Mouse (Mus musculus) cerebellum, adult 2 months (tissue): ENCODE data around the gene Pth1r. TPM values are rescaled to one million over a fixed set of nuclear protein-coding genes. Genes with fewer than 3 reads are reported as not detected.

ENCODE experiments used
- DNase-seq, 2 experiments: peaks; one replicate each; pipeline ENCODE4 v3.0.0; 2021
- H3K27ac ChIP-seq: fragments of 200-500 bp; 2 replicates; pipeline ENCODE4 v1.5.1; 2012; ENCODE audit warnings: low read length, control low read depth, inconsistent platforms; ENCODE audit not compliant: insufficient read depth
- H3K27me3 ChIP-seq: fragments of 200-500 bp; 2 replicates; pipeline ENCODE4 v1.6.1; 2012; ENCODE audit warnings: inconsistent platforms, mild to moderate bottlenecking, low read length, moderate library complexity; ENCODE audit not compliant: control insufficient read depth, insufficient read depth
- H3K4me1 ChIP-seq: fragments of 200-500 bp; 2 replicates; pipeline ENCODE4 v1.6.1; 2011; ENCODE audit warnings: low read length; ENCODE audit not compliant: control insufficient read depth, insufficient read depth
- H3K4me3 ChIP-seq: fragments of 200-500 bp; replicated peaks from 2 replicates; pipeline ENCODE3; 2011; ENCODE audit warnings: mild to moderate bottlenecking, low read depth, low read length, control low read depth; ENCODE audit not compliant: insufficient read depth
- CTCF ChIP-seq: fragments of 200-500 bp; IDR thresholded peaks from 2 replicates; pipeline ENCODE4 v1.5.1; 2011; ENCODE audit warnings: low read depth, mild to moderate bottlenecking, control low read depth, low read length, moderate library complexity, borderline replicate concordance; ENCODE audit not compliant: insufficient read depth
- POLR2A ChIP-seq: fragments of 200-500 bp; IDR thresholded peaks from 2 replicates; pipeline ENCODE4 v1.6.1; 2011; ENCODE audit warnings: low read length, control low read depth, borderline replicate concordance; ENCODE audit not compliant: insufficient read depth
- WGBS: fragments of 180-500 bp; shearing (Covaris S2); methylation state at CpG from one replicate; pipeline ENCODE4 v1.1.7; 2018; 5-methylcytosine and 5-hydroxymethylcytosine counted together
- polyA plus RNA-seq: library from polyadenylated mRNA; depleted of rRNA; stranded (reverse); fragments of >200 nt; gene quantifications from 2 replicates; pipeline ENCODE4 v1.2.3, GENCODE M21; 2012

Pth1r gene
- polyA plus RNA-seq, 1 experiment = 12.9 TPM

GRCm38 (mm10) chr9:110696427-110696826 is 50.5 kb downstream of the Pth1r start:
- no peaks in the 10 kb centered on the region for H3K27me3 ChIP-seq
- no peak overlapping the region for H3K27ac ChIP-seq
- TF ChIP-seq CTCF = no peak
- TF ChIP-seq POLR2A = no peak
- 77% methylated on average over 5 of the region's 5 CpGs for WGBS
- no peak overlapping the region for H3K4me3 ChIP-seq
- no peak for DNase-seq
- peaks cover 18% of the 10 kb centered on the region for H3K4me1 ChIP-seq

- no peak overlapping the region for H3K4me3 ChIP-seq
- no peak overlapping the region for H3K27ac ChIP-seq
- TF ChIP-seq CTCF = no peak
- no peak for TF ChIP-seq POLR2A
- H3K27me3 ChIP-seq = no peaks in the 10 kb centered on the region
- DNase-seq = no peak
- WGBS = 83% methylated on average over 4 of the region's 4 CpGs
- H3K4me1 ChIP-seq = peaks cover 18% of the 10 kb centered on the region
Observed at GRCm38 (mm10) chr9:110695165-110695755, 51.7 kb downstream of the Pth1r start.

GRCm38 (mm10) chr9:110689261-110689779 is 57.6 kb downstream of the Pth1r start:
- Histone ChIP-seq H3K27me3 (no peaks in the 10 kb centered on the region), H3K27ac (no peak overlapping the region), H3K4me3 (no peak overlapping the region), H3K4me1 (peaks cover 45% of the 10 kb centered on the region)
- peak in 1 of 2 experiments; percentile 47 for DNase-seq
- WGBS = 18% methylated on average over 8 of the region's 8 CpGs
- TF ChIP-seq POLR2A (no peak), CTCF (no peak)

- TF ChIP-seq POLR2A = no peak
- no peak for TF ChIP-seq CTCF
- peaks cover 60% of the 10 kb centered on the region for H3K4me1 ChIP-seq
Observed at GRCm38 (mm10) chr9:110687846-110688245, 59.1 kb downstream of the Pth1r start.

GRCm38 (mm10) chr9:110687061-110687460 is 59.9 kb downstream of the Pth1r start:
- peak; percentile 50 to 55 for DNase-seq
- WGBS = 58% methylated on average over 5 of the region's 5 CpGs
- Histone ChIP-seq H3K4me1 (peaks cover 67% of the 10 kb centered on the region), H3K27ac (0 out of 2 replicates have a peak overlapping the region, but pooled peaks have one; percentile 37), H3K4me3 (no peak overlapping the region), H3K27me3 (no peaks in the 10 kb centered on the region)
- peak; percentile 38; the same call in 1 of the 2 replicates for TF ChIP-seq CTCF
- no peak for TF ChIP-seq POLR2A

More at GRCm38 (mm10) chr9:110687846-110688245, 59.1 kb downstream of the Pth1r start:
- Histone ChIP-seq H3K4me3 (no peak overlapping the region), H3K27ac (no peak overlapping the region), H3K27me3 (no peaks in the 10 kb centered on the region)
- peak in 1 of 2 experiments; percentile 51 for DNase-seq
- 30% methylated on average over 2 of the region's 2 CpGs for WGBS

GRCm38 (mm10) chr9:110686472-110686871 is 60.5 kb downstream of the Pth1r start:
- Histone ChIP-seq H3K4me1 (peaks cover 72% of the 10 kb centered on the region), H3K27me3 (no peaks in the 10 kb centered on the region), H3K27ac (peak overlapping the region; percentile 37), H3K4me3 (no peak overlapping the region)
- 50% methylated on average over 3 of the region's 3 CpGs for WGBS
- TF ChIP-seq CTCF = no peak
- DNase-seq = no peak

- H3K27ac ChIP-seq = peak overlapping the region; percentile 98
- no peaks in the 10 kb centered on the region for H3K27me3 ChIP-seq
- H3K4me3 ChIP-seq = no peak overlapping the region
- 30% methylated on average over 5 of the region's 5 CpGs for WGBS
- no peak for DNase-seq
- TF ChIP-seq POLR2A (no peak), CTCF (no peak)
- peaks cover 77% of the 10 kb centered on the region for H3K4me1 ChIP-seq
Observed at GRCm38 (mm10) chr9:110685591-110685990, 61.4 kb downstream of the Pth1r start.

GRCm38 (mm10) chr9:110685187-110685586 is 61.8 kb downstream of the Pth1r start:
- WGBS = 38% methylated on average over 8 of the region's 8 CpGs
- H3K27ac ChIP-seq = peak overlapping the region; percentile 98

More at GRCm38 (mm10) chr9:110685187-110685586, 61.8 kb downstream of the Pth1r start:
- Histone ChIP-seq H3K4me3 (no peak overlapping the region), H3K27me3 (no peaks in the 10 kb centered on the region), H3K4me1 (peaks cover 77% of the 10 kb centered on the region)
- TF ChIP-seq POLR2A = no peak
- no peak for TF ChIP-seq CTCF
- peak; percentile 56 to 57 for DNase-seq
